Mouse (Mus musculus): ENCODE data around the gene Flrt3. TPM values are rescaled to one million over a fixed set of nuclear protein-coding genes. Genes with fewer than 3 reads are reported as not detected.

The Flrt3 gene
- polyA plus RNA-seq, 1 experiment from 2014 or later, result 13.6 TPM

- 53% methylated on average over 3 of the region's 3 CpGs for WGBS
- H3K36me3 ChIP-seq, result no peaks in the 10 kb centered on the region
- no peaks in the 10 kb centered on the region for H3K4me1 ChIP-seq (replicated peaks)
- no peaks in the 10 kb centered on the region for H3K9me3 ChIP-seq (replicated peaks)
- ATAC-seq (replicated peaks; ENCODE audit: insufficient number of reproducible peaks, insufficient read depth, low FRiP score, low read depth), result no peak
- H3K4me2 ChIP-seq, result no peak overlapping the region
- no peak overlapping the region for H3K27ac ChIP-seq
- H3K9ac ChIP-seq, result no peak overlapping the region
- no peak overlapping the region for H3K4me3 ChIP-seq
- H3K27me3 ChIP-seq, result no peaks in the 10 kb centered on the region; the same call in 1 of the 2 replicates
Observed at GRCm38 (mm10) chr2:140676728-140677127, 5.5 kb upstream of the Flrt3 start.

- H3K36me3 ChIP-seq, result no peaks in the 10 kb centered on the region
- no peaks in the 10 kb centered on the region; the same call in 1 of the 2 replicates for H3K27me3 ChIP-seq
- no peak for ATAC-seq (replicated peaks; ENCODE audit: insufficient number of reproducible peaks, insufficient read depth, low FRiP score, low read depth)
- peaks cover 3% of the 10 kb centered on the region; the same call in 1 of the 2 replicates for H3K4me1 ChIP-seq (replicated peaks)
- H3K4me2 ChIP-seq, result no peak overlapping the region
- no peak overlapping the region for H3K9ac ChIP-seq
- WGBS, result 93% methylated on average over 5 of the region's 5 CpGs
- no peak overlapping the region for H3K4me3 ChIP-seq
- H3K9me3 ChIP-seq (replicated peaks), result no peaks in the 10 kb centered on the region
- no peak overlapping the region for H3K27ac ChIP-seq
Observed at GRCm38 (mm10) chr2:140673466-140673865, 2.2 kb upstream of the Flrt3 start.

GRCm38 (mm10) chr2:140670457-140670856 is 812 bp downstream of the Flrt3 start:
- no peak for ATAC-seq (replicated peaks; ENCODE audit: insufficient number of reproducible peaks, insufficient read depth, low FRiP score, low read depth)
- Histone ChIP-seq H3K9me3 (replicated peaks) (no peaks in the 10 kb centered on the region), H3K4me3 (peak overlapping the region; percentile 52), H3K9ac (peak overlapping the region; percentile 46), H3K36me3 (no peaks in the 10 kb centered on the region), H3K27me3 (no peaks in the 10 kb centered on the region; the same call in 1 of the 2 replicates), H3K4me1 (replicated peaks) (peaks cover 6% of the 10 kb centered on the region; the same call in 1 of the 2 replicates), H3K27ac (peak overlapping the region; percentile 56), H3K4me2 (peak overlapping the region; percentile 61)
- WGBS, result 1% methylated on average over 12 of the region's 12 CpGs

DNA sequence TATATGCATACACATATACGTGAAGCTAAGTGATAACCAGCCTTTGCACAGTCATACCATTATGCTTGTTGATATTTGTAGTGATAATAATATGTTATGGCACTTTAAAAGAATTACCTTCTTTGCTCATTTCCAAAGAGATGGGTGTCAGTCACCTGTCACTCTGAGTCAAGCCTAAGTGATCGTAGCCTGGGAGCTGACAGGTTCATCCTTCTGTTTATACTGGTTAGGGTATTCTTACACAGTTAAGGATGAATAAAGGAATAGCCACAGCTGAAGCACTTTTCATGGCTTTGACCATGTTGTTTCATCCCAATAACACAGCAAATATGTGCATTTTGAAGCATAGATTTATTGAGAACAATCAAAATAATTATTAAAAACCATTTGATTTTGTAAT is 1.5 kb downstream of the Flrt3 start:
- H3K4me2 ChIP-seq, result peak overlapping the region; percentile 61
- H3K36me3 ChIP-seq, result no peaks in the 10 kb centered on the region
- no peaks in the 10 kb centered on the region; the same call in 1 of the 2 replicates for H3K27me3 ChIP-seq
- WGBS, result 47% methylated on average over 2 of the region's 2 CpGs
- H3K4me3 ChIP-seq, result peak overlapping the region; percentile 52
- H3K4me1 ChIP-seq (replicated peaks), result peaks cover 6% of the 10 kb centered on the region; the same call in 1 of the 2 replicates
- H3K27ac ChIP-seq, result no peak overlapping the region
- ATAC-seq (replicated peaks; ENCODE audit: insufficient number of reproducible peaks, insufficient read depth, low FRiP score, low read depth), result no peak
- no peaks in the 10 kb centered on the region for H3K9me3 ChIP-seq (replicated peaks)
- H3K9ac ChIP-seq, result no peak overlapping the region

GRCm38 (mm10) chr2:140669081-140669480 is 2.2 kb downstream of the Flrt3 start:
- 53% methylated on average over 2 of the region's 2 CpGs for WGBS
- H3K4me3 ChIP-seq, result peak overlapping the region; percentile 31

DNA sequence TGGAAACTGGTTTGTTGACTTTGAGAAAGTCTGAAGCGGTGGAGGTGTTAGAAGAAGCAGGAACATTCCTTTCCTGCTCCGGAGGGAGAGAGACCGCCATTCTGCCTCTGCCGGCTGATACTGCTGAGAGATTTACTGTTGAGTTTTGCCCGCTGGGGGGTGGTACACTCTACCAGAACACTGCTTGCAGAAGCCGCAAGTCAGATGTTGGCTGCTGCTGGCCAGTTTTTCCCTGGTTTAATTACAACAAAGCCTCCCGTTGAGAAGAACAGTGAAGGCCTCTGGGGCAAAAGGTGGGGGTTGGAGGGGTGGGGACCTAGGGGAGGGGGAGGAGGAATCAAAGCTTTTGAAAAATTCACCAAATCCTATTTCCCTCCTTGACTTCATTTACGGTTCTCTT is 3.0 kb downstream of the Flrt3 start:
- ATAC-seq (replicated peaks; ENCODE audit: insufficient number of reproducible peaks, insufficient read depth, low FRiP score, low read depth), result peak; percentile 63; the same call in 1 of the 2 replicates
- H3K4me1 ChIP-seq (replicated peaks), result peaks cover 8% of the 10 kb centered on the region; the same call in 1 of the 2 replicates
- H3K36me3 ChIP-seq, result no peaks in the 10 kb centered on the region
- 7% methylated on average over 8 of the region's 8 CpGs for WGBS
- no peaks in the 10 kb centered on the region; the same call in 1 of the 2 replicates for H3K27me3 ChIP-seq
- no peaks in the 10 kb centered on the region for H3K9me3 ChIP-seq (replicated peaks)
- H3K4me2 ChIP-seq, result peak overlapping the region; percentile 58
- peak overlapping the region; percentile 31 for H3K4me3 ChIP-seq
- peak overlapping the region; percentile 41 for H3K9ac ChIP-seq
- no peak overlapping the region for H3K27ac ChIP-seq

More at GRCm38 (mm10) chr2:140669081-140669480, 2.2 kb downstream of the Flrt3 start:
- Histone ChIP-seq H3K36me3 (no peaks in the 10 kb centered on the region), H3K9me3 (replicated peaks) (no peaks in the 10 kb centered on the region), H3K27ac (no peak overlapping the region), H3K4me1 (replicated peaks) (peaks cover 8% of the 10 kb centered on the region; the same call in 1 of the 2 replicates), H3K27me3 (no peaks in the 10 kb centered on the region; the same call in 1 of the 2 replicates), H3K9ac (no peak overlapping the region), H3K4me2 (peak overlapping the region; percentile 58)
- no peak for ATAC-seq (replicated peaks; ENCODE audit: insufficient number of reproducible peaks, insufficient read depth, low FRiP score, low read depth)

- Histone ChIP-seq H3K9ac (no peak overlapping the region), H3K9me3 (replicated peaks) (no peaks in the 10 kb centered on the region), H3K4me2 (peak overlapping the region; percentile 58), H3K27me3 (no peaks in the 10 kb centered on the region), H3K4me3 (no peak overlapping the region), H3K27ac (no peak overlapping the region), H3K36me3 (0 out of 2 replicates have a peak, but pooled peaks cover 3% of the 10 kb centered on the region), H3K4me1 (replicated peaks) (peaks cover 8% of the 10 kb centered on the region; the same call in 1 of the 2 replicates)
- no peak for ATAC-seq (replicated peaks; ENCODE audit: insufficient number of reproducible peaks, insufficient read depth, low FRiP score, low read depth)
- 58% methylated on average over 13 of the region's 13 CpGs for WGBS
Observed at GRCm38 (mm10) chr2:140667261-140668047, 3.8 kb downstream of the Flrt3 start.

DNA sequence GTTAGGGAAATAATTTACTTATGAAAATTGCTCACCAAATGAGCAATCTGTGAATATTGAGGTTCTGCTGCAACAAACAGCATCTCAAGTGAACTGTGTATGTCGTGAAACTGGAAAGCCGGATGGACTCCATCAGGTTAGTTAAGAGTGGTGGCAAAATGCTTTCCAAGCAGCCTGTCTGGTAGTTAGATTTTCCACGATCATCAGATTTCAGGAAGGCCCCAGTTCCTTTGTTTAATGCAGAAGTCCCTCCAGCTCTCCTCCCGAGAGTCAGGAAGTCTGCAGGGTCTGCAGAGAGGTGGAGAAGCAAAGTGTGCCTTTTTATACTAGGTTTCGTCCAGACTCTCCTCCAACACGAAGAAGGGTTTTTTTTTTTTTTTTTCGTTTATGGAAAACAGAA is 4.4 kb downstream of the Flrt3 start:
- Histone ChIP-seq H3K9ac (no peak overlapping the region), H3K4me3 (no peak overlapping the region)
- no peak for ATAC-seq (replicated peaks; ENCODE audit: insufficient number of reproducible peaks, insufficient read depth, low FRiP score, low read depth)

DNA sequence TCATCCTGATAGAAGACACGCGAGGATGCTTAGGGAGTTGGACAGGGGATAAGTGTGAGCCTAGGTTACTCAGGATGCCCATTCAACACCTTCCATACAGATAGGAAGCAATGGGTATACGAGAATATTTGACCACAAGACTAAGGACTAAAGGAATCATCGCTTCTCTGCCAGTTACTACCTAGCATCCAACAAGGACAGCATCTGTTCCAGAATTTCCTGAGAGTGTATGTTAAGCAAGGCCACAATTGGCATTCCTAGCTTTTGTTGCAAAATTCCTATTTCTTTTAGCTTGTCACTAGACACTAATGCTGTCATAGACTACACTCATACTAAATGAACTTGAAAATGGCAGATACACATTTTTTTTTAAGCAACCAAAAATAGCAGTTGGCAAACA is 6.9 kb downstream of the Flrt3 start:
- 77% methylated on average over 4 of the region's 4 CpGs for WGBS
- Histone ChIP-seq H3K27me3 (no peaks in the 10 kb centered on the region), H3K4me1 (replicated peaks) (peaks cover 8% of the 10 kb centered on the region; the same call in 1 of the 2 replicates), H3K9ac (no peak overlapping the region), H3K4me2 (no peak overlapping the region), H3K4me3 (no peak overlapping the region), H3K36me3 (peaks cover 21% of the 10 kb centered on the region; the same call in 1 of the 2 replicates), H3K27ac (no peak overlapping the region), H3K9me3 (replicated peaks) (no peaks in the 10 kb centered on the region)
- ATAC-seq (replicated peaks; ENCODE audit: insufficient number of reproducible peaks, insufficient read depth, low FRiP score, low read depth), result no peak

More for the DNA sequence above, 4.4 kb downstream of the Flrt3 start:
- Histone ChIP-seq H3K36me3 (0 out of 2 replicates have a peak, but pooled peaks cover 3% of the 10 kb centered on the region), H3K27me3 (no peaks in the 10 kb centered on the region), H3K4me1 (replicated peaks) (peaks cover 8% of the 10 kb centered on the region; the same call in 1 of the 2 replicates), H3K27ac (no peak overlapping the region), H3K4me2 (no peak overlapping the region), H3K9me3 (replicated peaks) (no peaks in the 10 kb centered on the region)
- WGBS, result 47% methylated on average over 7 of the region's 7 CpGs

- H3K27me3 ChIP-seq, result no peaks in the 10 kb centered on the region
- peaks cover 21% of the 10 kb centered on the region; the same call in 1 of the 2 replicates for H3K36me3 ChIP-seq
- ATAC-seq (replicated peaks; ENCODE audit: insufficient number of reproducible peaks, insufficient read depth, low FRiP score, low read depth), result no peak
- no peak overlapping the region for H3K4me2 ChIP-seq
- H3K27ac ChIP-seq, result no peak overlapping the region
- WGBS, result 80% methylated on average over 5 of the region's 5 CpGs
- H3K4me1 ChIP-seq (replicated peaks), result peaks cover 3% of the 10 kb centered on the region; the same call in 1 of the 2 replicates
- no peak overlapping the region for H3K4me3 ChIP-seq
- H3K9ac ChIP-seq, result no peak overlapping the region
- H3K9me3 ChIP-seq (replicated peaks), result no peaks in the 10 kb centered on the region
Observed at GRCm38 (mm10) chr2:140662673-140663072, 8.6 kb downstream of the Flrt3 start.

DNA sequence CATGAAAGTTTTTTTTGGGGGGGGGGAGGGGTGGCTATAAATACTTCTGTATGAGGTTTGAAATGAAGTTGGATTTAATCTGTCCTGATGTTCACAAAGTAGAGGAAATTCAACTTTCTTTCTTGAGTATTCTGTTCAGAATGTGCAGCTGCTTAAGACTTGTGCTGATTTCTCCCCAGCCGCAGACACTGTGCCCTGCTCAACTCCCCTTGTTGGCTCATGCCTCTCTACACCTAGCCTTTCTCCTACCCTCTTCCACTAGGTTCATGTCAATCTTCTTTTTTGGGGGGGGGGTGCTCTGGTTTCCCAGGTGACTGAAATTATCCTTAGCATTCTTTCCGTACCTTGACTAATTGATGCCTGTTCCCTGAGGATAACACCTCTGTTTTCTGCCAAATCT is 17.3 kb downstream of the Flrt3 start:
- no peak overlapping the region for H3K4me2 ChIP-seq
- H3K9ac ChIP-seq, result no peak overlapping the region
- no peaks in the 10 kb centered on the region; the same call in 1 of the 2 replicates for H3K36me3 ChIP-seq
- no peak overlapping the region for H3K4me3 ChIP-seq
- WGBS, result 73% methylated on average over 2 of the region's 2 CpGs
- H3K4me1 ChIP-seq (replicated peaks), result no peaks in the 10 kb centered on the region
- H3K9me3 ChIP-seq (replicated peaks), result no peaks in the 10 kb centered on the region
- ATAC-seq (replicated peaks; ENCODE audit: insufficient number of reproducible peaks, insufficient read depth, low FRiP score, low read depth), result no peak
- no peaks in the 10 kb centered on the region for H3K27me3 ChIP-seq
- no peak overlapping the region for H3K27ac ChIP-seq
